Mouse (Mus musculus): ENCODE measurements at regions not wholly inside any gene's neighbourhood (a gene's known extent, or its start where the extent isn't known, plus 50 kb on each side); places are given as distances from the start of the nearest gene placed in this dataset.

GRCm38 (mm10) chr1:33044388-33044787, 497.3 kb upstream of the Gm5415 start:
- no peak overlapping the region for H3K27ac ChIP-seq (ENCODE audit: control insufficient read depth, insufficient read depth, low read depth, low read length)
- no peaks in the 10 kb centered on the region for H3K4me1 ChIP-seq (ENCODE audit: control insufficient read depth, insufficient read depth, low read length)
- TF ChIP-seq CTCF (IDR thresholded peaks at IDR 0.05; ENCODE audit: control insufficient read depth, insufficient read depth, insufficient replicate concordance, low read depth, low read length) (no peak), POLR2A (IDR thresholded peaks at IDR 0.05; ENCODE audit: control insufficient read depth, low read depth, low read length) (no peak)

GRCm38 (mm10) chr1:33042424-33042823, 495.3 kb upstream of the Gm5415 start:
- H3K4me3 ChIP-seq (ENCODE audit: control insufficient read depth, low read depth, low read length) = no peak overlapping the region
- H3K27ac ChIP-seq (ENCODE audit: control insufficient read depth, insufficient read depth, low read depth, low read length) = no peak overlapping the region
- no peaks in the 10 kb centered on the region for H3K4me1 ChIP-seq (ENCODE audit: control insufficient read depth, insufficient read depth, low read length)
- H3K36me3 ChIP-seq (ENCODE audit: control insufficient read depth, insufficient read depth, low read length) = no peaks in the 10 kb centered on the region
- TF ChIP-seq CTCF (IDR thresholded peaks at IDR 0.05; ENCODE audit: control insufficient read depth, insufficient read depth, insufficient replicate concordance, low read depth, low read length) (no peak), POLR2A (IDR thresholded peaks at IDR 0.05; ENCODE audit: control insufficient read depth, low read depth, low read length) (no peak)
- H3K27me3 ChIP-seq (ENCODE audit: control insufficient read depth, insufficient read depth, low read length) = no peaks in the 10 kb centered on the region

More at GRCm38 (mm10) chr1:33044388-33044787, 497.3 kb upstream of the Gm5415 start:
- no peaks in the 10 kb centered on the region for H3K27me3 ChIP-seq (ENCODE audit: control insufficient read depth, insufficient read depth, low read length)
- H3K36me3 ChIP-seq (ENCODE audit: control insufficient read depth, insufficient read depth, low read length) = no peaks in the 10 kb centered on the region
- no peak overlapping the region for H3K4me3 ChIP-seq (ENCODE audit: control insufficient read depth, low read depth, low read length)

GRCm38 (mm10) chr1:33040740-33041139, 493.6 kb upstream of the Gm5415 start:
- Histone ChIP-seq H3K27me3 (ENCODE audit: control insufficient read depth, insufficient read depth, low read length) (no peaks in the 10 kb centered on the region), H3K4me3 (ENCODE audit: control insufficient read depth, low read depth, low read length) (no peak overlapping the region), H3K4me1 (ENCODE audit: control insufficient read depth, insufficient read depth, low read length) (no peaks in the 10 kb centered on the region), H3K27ac (ENCODE audit: control insufficient read depth, insufficient read depth, low read depth, low read length) (no peak overlapping the region), H3K36me3 (ENCODE audit: control insufficient read depth, insufficient read depth, low read length) (no peaks in the 10 kb centered on the region)
- TF ChIP-seq CTCF (IDR thresholded peaks at IDR 0.05; ENCODE audit: control insufficient read depth, insufficient read depth, insufficient replicate concordance, low read depth, low read length) = no peak

- TF ChIP-seq CTCF (IDR thresholded peaks at IDR 0.05; ENCODE audit: control insufficient read depth, insufficient read depth, insufficient replicate concordance, low read depth, low read length) = no peak
- no peak for TF ChIP-seq POLR2A (IDR thresholded peaks at IDR 0.05; ENCODE audit: control insufficient read depth, low read depth, low read length)
- H3K36me3 ChIP-seq (ENCODE audit: control insufficient read depth, insufficient read depth, low read length) = no peaks in the 10 kb centered on the region
- H3K27me3 ChIP-seq (ENCODE audit: control insufficient read depth, insufficient read depth, low read length) = no peaks in the 10 kb centered on the region
- no peak overlapping the region for H3K27ac ChIP-seq (ENCODE audit: control insufficient read depth, insufficient read depth, low read depth, low read length)
- H3K4me1 ChIP-seq (ENCODE audit: control insufficient read depth, insufficient read depth, low read length) = no peaks in the 10 kb centered on the region
- no peak overlapping the region for H3K4me3 ChIP-seq (ENCODE audit: control insufficient read depth, low read depth, low read length)
These were observed 484.9 kb upstream of the Gm5415 start for GRCm38 (mm10) chr1:33031991-33032390.

- Histone ChIP-seq H3K27ac (ENCODE audit: control insufficient read depth, insufficient read depth, low read depth, low read length) (no peak overlapping the region), H3K36me3 (ENCODE audit: control insufficient read depth, insufficient read depth, low read length) (no peaks in the 10 kb centered on the region), H3K4me1 (ENCODE audit: control insufficient read depth, insufficient read depth, low read length) (no peaks in the 10 kb centered on the region), H3K27me3 (ENCODE audit: control insufficient read depth, insufficient read depth, low read length) (no peaks in the 10 kb centered on the region), H3K4me3 (ENCODE audit: control insufficient read depth, low read depth, low read length) (no peak overlapping the region)
- TF ChIP-seq CTCF (IDR thresholded peaks at IDR 0.05; ENCODE audit: control insufficient read depth, insufficient read depth, insufficient replicate concordance, low read depth, low read length) (no peak), POLR2A (IDR thresholded peaks at IDR 0.05; ENCODE audit: control insufficient read depth, low read depth, low read length) (no peak)
These were observed 479.8 kb upstream of the Gm5415 start for GRCm38 (mm10) chr1:33026683-33027415.

GRCm38 (mm10) chr1:33025379-33025778, 478.3 kb upstream of the Gm5415 start:
- Histone ChIP-seq H3K36me3 (ENCODE audit: control insufficient read depth, insufficient read depth, low read length) (no peaks in the 10 kb centered on the region), H3K27me3 (ENCODE audit: control insufficient read depth, insufficient read depth, low read length) (no peaks in the 10 kb centered on the region), H3K27ac (ENCODE audit: control insufficient read depth, insufficient read depth, low read depth, low read length) (no peak overlapping the region), H3K4me3 (ENCODE audit: control insufficient read depth, low read depth, low read length) (no peak overlapping the region), H3K4me1 (ENCODE audit: control insufficient read depth, insufficient read depth, low read length) (no peaks in the 10 kb centered on the region)
- no peak for TF ChIP-seq POLR2A (IDR thresholded peaks at IDR 0.05; ENCODE audit: control insufficient read depth, low read depth, low read length)
- no peak for TF ChIP-seq CTCF (IDR thresholded peaks at IDR 0.05; ENCODE audit: control insufficient read depth, insufficient read depth, insufficient replicate concordance, low read depth, low read length)

- Histone ChIP-seq H3K4me1 (ENCODE audit: control insufficient read depth, insufficient read depth, low read length) (no peaks in the 10 kb centered on the region), H3K27ac (ENCODE audit: control insufficient read depth, insufficient read depth, low read depth, low read length) (no peak overlapping the region), H3K36me3 (ENCODE audit: control insufficient read depth, insufficient read depth, low read length) (no peaks in the 10 kb centered on the region), H3K4me3 (ENCODE audit: control insufficient read depth, low read depth, low read length) (no peak overlapping the region), H3K27me3 (ENCODE audit: control insufficient read depth, insufficient read depth, low read length) (no peaks in the 10 kb centered on the region)
- TF ChIP-seq POLR2A (IDR thresholded peaks at IDR 0.05; ENCODE audit: control insufficient read depth, low read depth, low read length) = no peak
- TF ChIP-seq CTCF (IDR thresholded peaks at IDR 0.05; ENCODE audit: control insufficient read depth, insufficient read depth, insufficient replicate concordance, low read depth, low read length) = no peak
These were observed 475.8 kb upstream of the Gm5415 start for GRCm38 (mm10) chr1:33022852-33023251.
